Mouse (Mus musculus) liver, postnatal 0 days (tissue): Measurements from ENCODE around the gene Ezh1. TPM values are rescaled to one million over a fixed set of nuclear protein-coding genes. Genes with fewer than 3 reads are reported as not detected.

Experiments used
- ATAC-seq: fragments of 200-750 bp; cut with Nextera tagmentation; 2 replicates; pipeline ENCODE4 v1.8.0; 2017; ENCODE audit warnings: mild to moderate bottlenecking, moderate library complexity
- DNase-seq: peaks from one replicate; pipeline ENCODE4 v3.0.0-alpha.2; 2016
- H3K27ac ChIP-seq: fragments of 300-500 bp; sonication (generic); 2 replicates; pipeline ENCODE4 v1.5.1; 2014; ENCODE audit warnings: antibody characterized with exemption, moderate library complexity, mild to moderate bottlenecking, low read depth
- H3K27me3 ChIP-seq: fragments of 300-500 bp; sonication (generic); 2 replicates; pipeline ENCODE4 v1.6.1; 2014; ENCODE audit warnings: low read length, control low read depth, mixed read lengths; ENCODE audit not compliant: insufficient read depth
- H3K36me3 ChIP-seq: fragments of 300-500 bp; sonication (generic); replicated peaks from 2 replicates; pipeline ENCODE4 v1.6.1; 2014; ENCODE audit warnings: mild to moderate bottlenecking, control low read depth, low read length, moderate library complexity, mixed read lengths; ENCODE audit not compliant: insufficient read depth
- H3K4me1 ChIP-seq: fragments of 300-500 bp; sonication (generic); 2 replicates; pipeline ENCODE4 v1.6.1; 2014; ENCODE audit warnings: antibody characterized with exemption, mild to moderate bottlenecking, control low read depth; ENCODE audit not compliant: insufficient read depth
- H3K4me2 ChIP-seq: fragments of 300-500 bp; sonication (generic); 2 replicates; pipeline ENCODE4 v1.6.1; 2014; ENCODE audit warnings: low read depth, mild to moderate bottlenecking, low read length, moderate library complexity, mixed read lengths
- H3K4me3 ChIP-seq: fragments of 300-500 bp; sonication (generic); 2 replicates; pipeline ENCODE4 v1.5.1; 2014; ENCODE audit warnings: low read depth, low read length
- H3K9ac ChIP-seq: fragments of 300-500 bp; sonication (generic); replicated peaks from 2 replicates; pipeline ENCODE4 v1.6.1; 2014; ENCODE audit warnings: mild to moderate bottlenecking, moderate library complexity
- H3K9me3 ChIP-seq: fragments of 300-500 bp; sonication (generic); 2 replicates; pipeline ENCODE4 v1.6.1; 2016; ENCODE audit warnings: mild to moderate bottlenecking, control low read depth, low read length, mixed read lengths
- CTCF ChIP-seq: sonication (generic); IDR thresholded peaks from 2 replicates; pipeline ENCODE4 v1.5.1; 2016; ENCODE audit warnings: antibody characterized with exemption, low read depth
- EP300 ChIP-seq: IDR thresholded peaks from 2 replicates; pipeline ENCODE4 v1.6.1; 2016; ENCODE audit warnings: antibody characterized with exemption, low read depth, mild to moderate bottlenecking
- WGBS: fragments of 180-500 bp; shearing (Covaris S2); extraction: QIAGEN DNeasy Blood & Tissue Kit; methylation state at CpG from one replicate; pipeline ENCODE4 v1.1.7; 2014; ENCODE audit not compliant: insufficient replicate concordance; 5-methylcytosine and 5-hydroxymethylcytosine counted together
- polyA plus RNA-seq: library from polyadenylated mRNA; unstranded; fragments of >200 nt; fragmentation: Nextera tagmentation; extraction: Ambion mirVana; gene quantifications from 2 replicates; pipeline ENCODE4 v1.2.1, GENCODE M21; 2015

Ezh1 gene
- 4.2 and 5.0 TPM in 2 replicates for polyA plus RNA-seq

- DNase-seq (peak; percentile 93), ATAC-seq (peak; percentile 96)
- 1% methylated on average over 40 of the region's 56 CpGs for WGBS
- Histone ChIP-seq H3K27ac (peak within 1 kb of the TSS; percentile 90), H3K9ac (peak within 1 kb of the TSS; percentile 95), H3K36me3 (no peaks in the 10 kb centered on the region), H3K4me1 (peaks cover 23% of the 10 kb centered on the region), H3K9me3 (no peaks in the 10 kb centered on the region), H3K4me3 (peak within 1 kb of the TSS; percentile 96), H3K27me3 (0 out of 2 replicates have a peak, but pooled peaks cover 4% of the 10 kb centered on the region), H3K4me2 (peak within 1 kb of the TSS; percentile 98)
- TF ChIP-seq EP300 (no peak), CTCF (peak; percentile 56)
Measured at GRCm38 (mm10) chr11:101226065-101226701, at the start of gene Ezh1. Gene Ezh1 (minus strand): TSS chr11:101226463.

GRCm38 (mm10) chr11:101275309-101275708, 49.0 kb upstream of the Ezh1 start:
- H3K27ac ChIP-seq = no peak overlapping the region
- TF ChIP-seq CTCF (no peak), EP300 (no peak)
- 71% methylated on average over 4 of the region's 4 CpGs for WGBS
- no peak for DNase-seq
- H3K9me3 ChIP-seq = no peaks in the 10 kb centered on the region
- no peak for ATAC-seq
- no peak overlapping the region for H3K9ac ChIP-seq
- H3K27me3 ChIP-seq = no peaks in the 10 kb centered on the region
- H3K4me3 ChIP-seq = no peak overlapping the region
- H3K4me1 ChIP-seq = peaks cover 23% of the 10 kb centered on the region
- H3K36me3 ChIP-seq = no peaks in the 10 kb centered on the region; the same call in 1 of the 2 replicates
- no peak overlapping the region for H3K4me2 ChIP-seq

GRCm38 (mm10) chr11:101272446-101272845, 46.2 kb upstream of the Ezh1 start:
- DNase-seq (no peak), ATAC-seq (no peak)
- Histone ChIP-seq H3K4me3 (no peak overlapping the region), H3K27me3 (no peaks in the 10 kb centered on the region), H3K9ac (no peak overlapping the region), H3K9me3 (no peaks in the 10 kb centered on the region), H3K36me3 (no peaks in the 10 kb centered on the region; the same call in 1 of the 2 replicates), H3K27ac (no peak overlapping the region), H3K4me2 (no peak overlapping the region), H3K4me1 (peaks cover 13% of the 10 kb centered on the region)
- TF ChIP-seq CTCF = no peak
- no peak for TF ChIP-seq EP300
- WGBS = 84% methylated on average over 3 of the region's 3 CpGs

- H3K27me3 ChIP-seq = peaks cover 16% of the 10 kb centered on the region
- no peak overlapping the region for H3K9ac ChIP-seq
- no peak for DNase-seq
- no peaks in the 10 kb centered on the region for H3K9me3 ChIP-seq
- 22% methylated on average over 10 of the region's 10 CpGs for WGBS
- TF ChIP-seq CTCF (no peak), EP300 (no peak)
- no peaks in the 10 kb centered on the region for H3K36me3 ChIP-seq
- peak; percentile 54 for ATAC-seq
- H3K4me3 ChIP-seq = no peak overlapping the region
- H3K4me2 ChIP-seq = no peak overlapping the region
- peaks cover 8% of the 10 kb centered on the region; the same call in 1 of the 2 replicates for H3K4me1 ChIP-seq
- H3K27ac ChIP-seq = no peak overlapping the region
Measured at GRCm38 (mm10) chr11:101269577-101270116, 43.4 kb upstream of the Ezh1 start.

GRCm38 (mm10) chr11:101265906-101266305, 39.6 kb upstream of the Ezh1 start:
- Histone ChIP-seq H3K9ac (no peak overlapping the region), H3K36me3 (no peaks in the 10 kb centered on the region), H3K9me3 (no peaks in the 10 kb centered on the region), H3K27ac (no peak overlapping the region), H3K27me3 (peaks cover 42% of the 10 kb centered on the region), H3K4me3 (no peak overlapping the region), H3K4me1 (peaks cover 25% of the 10 kb centered on the region), H3K4me2 (no peak overlapping the region)
- DNase-seq = no peak
- WGBS = 49% methylated on average over 6 of the region's 6 CpGs
- ATAC-seq = no peak
- TF ChIP-seq EP300 = no peak
- TF ChIP-seq CTCF = no peak

GRCm38 (mm10) chr11:101264954-101265471, 38.8 kb upstream of the Ezh1 start:
- peaks cover 42% of the 10 kb centered on the region for H3K27me3 ChIP-seq
- WGBS = 20% methylated on average over 31 of the region's 31 CpGs
- ATAC-seq = no peak
- H3K4me1 ChIP-seq = peaks cover 34% of the 10 kb centered on the region
- H3K4me2 ChIP-seq = peak overlapping the region; percentile 38; the same call in 1 of the 2 replicates
- H3K9ac ChIP-seq = no peak overlapping the region
- H3K9me3 ChIP-seq = no peaks in the 10 kb centered on the region
- peak overlapping the region; percentile 13 for H3K4me3 ChIP-seq
- H3K36me3 ChIP-seq = no peaks in the 10 kb centered on the region
- TF ChIP-seq CTCF = no peak
- TF ChIP-seq EP300 = no peak
- no peak overlapping the region for H3K27ac ChIP-seq
- DNase-seq = no peak
